Mouse (Mus musculus): ENCODE results near the gene Fgf12. TPM values are rescaled to one million over a fixed set of nuclear protein-coding genes. Genes with fewer than 3 reads are reported as not detected.

Fgf12 gene
- total and polyA plus RNA-seq, 2 experiments from 2014 or later = 5.2 to 44.8 TPM

DNA sequence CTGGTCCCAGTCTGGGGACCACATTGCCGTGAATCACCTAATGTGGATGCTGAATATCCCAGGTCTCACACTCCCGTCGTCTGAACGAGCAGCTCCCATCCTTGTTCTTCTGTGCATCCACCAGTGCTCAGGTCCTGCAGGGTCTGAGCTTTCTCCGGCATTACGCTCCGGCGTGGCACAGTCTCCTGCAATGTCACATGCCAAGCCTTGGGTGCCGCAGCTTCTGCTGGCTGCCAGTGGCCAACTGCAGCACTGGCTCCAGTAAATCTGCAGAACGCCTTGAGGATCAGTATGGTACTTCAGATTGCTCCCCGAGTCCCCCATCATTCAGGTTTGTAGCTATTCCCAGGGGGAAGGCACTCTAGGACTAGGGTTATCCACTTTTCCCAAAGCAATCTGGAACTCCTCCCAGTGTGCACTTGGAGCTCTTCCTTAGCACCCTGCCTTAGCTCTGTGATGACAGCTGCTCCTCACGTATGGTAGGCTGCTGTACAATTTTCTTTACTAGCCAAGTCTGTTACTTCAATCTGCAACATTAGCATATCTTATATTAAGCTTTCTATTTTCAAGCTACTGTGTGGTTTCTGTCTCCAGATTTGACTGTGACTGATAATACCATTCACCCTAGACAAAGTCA, 254.8 kb downstream of the Fgf12 start:
- no peak for TF ChIP-seq CTCF (IDR thresholded peaks at IDR 0.05; ENCODE audit: low read depth)
- no peak for TF ChIP-seq EP300 (IDR thresholded peaks at IDR 0.05; ENCODE audit: low read depth)

DNA sequence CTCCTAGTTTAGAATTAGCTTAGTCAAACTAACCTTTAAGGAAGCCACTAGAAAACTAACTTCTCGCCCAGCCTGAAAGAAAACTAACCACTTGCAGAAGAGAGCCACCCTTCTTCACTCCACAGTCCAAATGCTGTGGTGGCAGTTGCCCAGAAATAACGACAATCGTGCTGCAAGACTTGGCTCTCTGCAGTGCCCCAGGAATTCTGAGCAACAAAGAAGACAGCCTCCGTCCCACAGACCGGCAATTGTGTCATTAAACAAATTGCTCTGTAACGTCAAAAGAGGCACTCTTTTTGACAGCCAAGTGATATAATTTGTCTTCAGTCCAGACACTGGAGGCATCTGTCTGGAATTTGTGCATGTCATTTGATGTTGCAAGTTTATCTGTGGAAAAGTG, 261.2 kb downstream of the Fgf12 start:
- no peak for TF ChIP-seq CTCF (IDR thresholded peaks at IDR 0.05; ENCODE audit: low read depth)
- TF ChIP-seq EP300 (IDR thresholded peaks at IDR 0.05; ENCODE audit: low read depth) = no peak
- Histone ChIP-seq H3K9ac (replicated peaks; ENCODE audit: low read depth, low read length) (no peak overlapping the region), H3K36me3 (replicated peaks; ENCODE audit: control insufficient read depth, insufficient read depth, low read length) (no peaks in the 10 kb centered on the region), H3K27me3 (ENCODE audit: control insufficient read depth, insufficient read depth, low read length) (no peaks in the 10 kb centered on the region), H3K4me2 (ENCODE audit: low read depth, low read length) (no peak overlapping the region), H3K4me3 (ENCODE audit: low read depth, low read length) (no peak overlapping the region), H3K9me3 (replicated peaks; ENCODE audit: control insufficient read depth, low read length) (no peaks in the 10 kb centered on the region), H3K27ac (ENCODE audit: low read depth) (no peak overlapping the region), H3K4me1 (ENCODE audit: control insufficient read depth, insufficient read depth) (no peaks in the 10 kb centered on the region)
- ATAC-seq (ENCODE audit: insufficient read depth, low read depth) = no peak
- WGBS = 34% methylated on average over 6 of the region's 6 CpGs
- no peak for DNase-seq (ENCODE audit: low spot score)

More for the DNA sequence above, 254.8 kb downstream of the Fgf12 start:
- ATAC-seq (ENCODE audit: insufficient read depth, low read depth) (no peak), DNase-seq (ENCODE audit: low spot score) (no peak)
- H3K4me1 ChIP-seq (ENCODE audit: control insufficient read depth, insufficient read depth) = no peaks in the 10 kb centered on the region
- H3K9ac ChIP-seq (replicated peaks; ENCODE audit: low read depth, low read length) = no peak overlapping the region
- WGBS = 72% methylated on average over 12 of the region's 12 CpGs
- no peaks in the 10 kb centered on the region for H3K9me3 ChIP-seq (replicated peaks; ENCODE audit: control insufficient read depth, low read length)
- H3K4me3 ChIP-seq (ENCODE audit: low read depth, low read length) = no peak overlapping the region
- no peaks in the 10 kb centered on the region for H3K27me3 ChIP-seq (ENCODE audit: control insufficient read depth, insufficient read depth, low read length)
- no peaks in the 10 kb centered on the region for H3K36me3 ChIP-seq (replicated peaks; ENCODE audit: control insufficient read depth, insufficient read depth, low read length)
- no peak overlapping the region for H3K27ac ChIP-seq (ENCODE audit: low read depth)
- no peak overlapping the region for H3K4me2 ChIP-seq (ENCODE audit: low read depth, low read length)

DNA sequence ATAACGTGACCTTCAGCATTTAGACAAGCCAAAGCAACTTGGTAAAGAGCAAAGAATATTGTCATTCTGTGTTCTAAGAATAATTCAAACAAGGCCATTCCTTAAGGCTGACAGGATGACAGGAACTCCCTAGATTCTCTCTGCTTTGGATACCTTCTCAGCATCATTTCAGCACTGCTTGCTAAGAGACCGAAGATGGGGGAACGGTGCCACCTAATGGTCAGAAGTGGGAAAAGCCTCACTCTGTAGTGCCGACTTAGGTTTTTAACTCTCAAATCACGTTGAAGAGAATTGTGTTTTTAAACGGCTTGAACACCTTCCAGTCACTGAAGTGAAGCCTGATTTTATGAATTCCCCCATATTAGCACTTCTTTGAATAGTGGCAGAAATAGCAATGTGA, 262.4 kb downstream of the Fgf12 start:
- H3K4me1 ChIP-seq (ENCODE audit: control insufficient read depth, insufficient read depth) = no peaks in the 10 kb centered on the region
- H3K4me3 ChIP-seq (ENCODE audit: low read depth, low read length) = no peak overlapping the region
- no peaks in the 10 kb centered on the region for H3K36me3 ChIP-seq (replicated peaks; ENCODE audit: control insufficient read depth, insufficient read depth, low read length)
- no peak overlapping the region for H3K4me2 ChIP-seq (ENCODE audit: low read depth, low read length)
- TF ChIP-seq CTCF (IDR thresholded peaks at IDR 0.05; ENCODE audit: low read depth) = peak; percentile 85
- no peak for TF ChIP-seq EP300 (IDR thresholded peaks at IDR 0.05; ENCODE audit: low read depth)
- no peaks in the 10 kb centered on the region for H3K27me3 ChIP-seq (ENCODE audit: control insufficient read depth, insufficient read depth, low read length)
- H3K9me3 ChIP-seq (replicated peaks; ENCODE audit: control insufficient read depth, low read length) = no peaks in the 10 kb centered on the region
- ATAC-seq (ENCODE audit: insufficient read depth, low read depth) (no peak), DNase-seq (ENCODE audit: low spot score) (peak; percentile 63)
- H3K27ac ChIP-seq (ENCODE audit: low read depth) = no peak overlapping the region
- H3K9ac ChIP-seq (replicated peaks; ENCODE audit: low read depth, low read length) = no peak overlapping the region
- 12% methylated on average over 6 of the region's 6 CpGs for WGBS

DNA sequence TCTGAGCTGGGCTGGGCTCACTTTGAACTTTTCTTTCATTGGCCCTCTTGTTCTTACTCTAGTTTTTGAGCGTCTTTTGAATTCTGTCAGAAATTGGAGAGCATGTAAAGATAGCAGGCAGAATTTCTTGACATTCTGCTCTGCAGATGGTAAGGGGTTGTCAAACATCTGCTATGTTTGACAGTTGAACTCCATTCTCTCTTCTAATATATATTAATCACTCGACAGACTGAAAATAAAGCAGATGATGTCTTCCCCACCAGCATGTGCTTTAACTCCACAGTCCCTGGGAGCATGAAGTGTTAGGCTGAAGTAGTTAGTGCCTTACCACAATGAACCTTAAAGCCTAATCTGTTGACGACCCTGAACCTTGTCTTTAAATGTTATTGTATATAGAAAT, 267.9 kb downstream of the Fgf12 start:
- no peaks in the 10 kb centered on the region for H3K27me3 ChIP-seq (ENCODE audit: control insufficient read depth, insufficient read depth, low read length)
- no peaks in the 10 kb centered on the region for H3K36me3 ChIP-seq (replicated peaks; ENCODE audit: control insufficient read depth, insufficient read depth, low read length)
- no peak overlapping the region for H3K27ac ChIP-seq (ENCODE audit: low read depth)
- WGBS = 75% methylated on average over 3 of the region's 3 CpGs
- H3K4me2 ChIP-seq (ENCODE audit: low read depth, low read length) = no peak overlapping the region
- no peak overlapping the region for H3K9ac ChIP-seq (replicated peaks; ENCODE audit: low read depth, low read length)
- ATAC-seq (ENCODE audit: insufficient read depth, low read depth) (no peak), DNase-seq (ENCODE audit: low spot score) (no peak)
- no peak overlapping the region for H3K4me3 ChIP-seq (ENCODE audit: low read depth, low read length)
- no peak for TF ChIP-seq EP300 (IDR thresholded peaks at IDR 0.05; ENCODE audit: low read depth)
- no peak for TF ChIP-seq CTCF (IDR thresholded peaks at IDR 0.05; ENCODE audit: low read depth)
- no peaks in the 10 kb centered on the region for H3K9me3 ChIP-seq (replicated peaks; ENCODE audit: control insufficient read depth, low read length)
- H3K4me1 ChIP-seq (ENCODE audit: control insufficient read depth, insufficient read depth) = no peaks in the 10 kb centered on the region

DNA sequence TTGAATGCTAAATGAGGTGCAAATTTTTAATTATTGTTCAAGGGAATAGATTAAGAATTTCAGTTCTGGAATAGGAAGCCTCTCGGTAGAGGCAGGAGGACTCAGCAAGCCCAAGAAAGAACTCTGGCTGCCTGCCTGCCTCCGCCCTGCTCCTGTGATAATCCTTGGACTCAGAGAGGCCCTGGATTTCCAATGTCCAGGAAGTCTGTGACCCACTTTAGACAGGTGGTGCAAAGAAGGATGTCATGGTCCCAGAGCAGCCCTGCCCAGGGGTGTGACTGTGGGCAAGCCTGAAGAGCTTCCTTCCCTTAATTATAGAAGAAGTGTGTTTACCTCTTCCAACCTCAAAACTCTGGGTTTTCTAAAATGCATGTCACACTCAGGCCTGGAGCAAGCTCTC, 273.8 kb downstream of the Fgf12 start:
- Histone ChIP-seq H3K9me3 (replicated peaks; ENCODE audit: control insufficient read depth, low read length) (no peaks in the 10 kb centered on the region), H3K9ac (replicated peaks; ENCODE audit: low read depth, low read length) (no peak overlapping the region), H3K4me3 (ENCODE audit: low read depth, low read length) (no peak overlapping the region), H3K4me1 (ENCODE audit: control insufficient read depth, insufficient read depth) (no peaks in the 10 kb centered on the region), H3K27ac (ENCODE audit: low read depth) (no peak overlapping the region), H3K27me3 (ENCODE audit: control insufficient read depth, insufficient read depth, low read length) (no peaks in the 10 kb centered on the region), H3K4me2 (ENCODE audit: low read depth, low read length) (no peak overlapping the region), H3K36me3 (replicated peaks; ENCODE audit: control insufficient read depth, insufficient read depth, low read length) (no peaks in the 10 kb centered on the region)
- WGBS = 90% methylated on average over 2 of the region's 2 CpGs
- ATAC-seq (ENCODE audit: insufficient read depth, low read depth) (no peak), DNase-seq (ENCODE audit: low spot score) (no peak)
- no peak for TF ChIP-seq CTCF (IDR thresholded peaks at IDR 0.05; ENCODE audit: low read depth)
- TF ChIP-seq EP300 (IDR thresholded peaks at IDR 0.05; ENCODE audit: low read depth) = no peak

DNA sequence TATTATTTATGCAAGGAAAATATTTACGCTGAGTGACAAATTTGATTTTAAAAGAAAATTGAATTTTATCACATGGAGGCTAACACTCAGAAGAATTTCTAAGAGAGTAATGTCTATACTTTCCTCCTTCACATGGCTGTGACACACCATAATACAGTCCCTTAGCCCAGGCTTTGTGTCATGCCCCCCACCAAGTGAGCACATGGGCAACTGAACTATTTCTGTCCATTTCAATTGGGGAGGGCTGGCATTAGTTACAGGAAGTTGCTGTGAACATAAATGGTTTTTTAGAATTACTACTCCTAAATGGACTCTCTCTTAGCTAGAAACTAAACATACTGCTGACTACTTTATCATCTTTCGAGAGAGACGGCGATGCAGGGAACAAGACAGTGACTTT, 276.2 kb downstream of the Fgf12 start:
- ATAC-seq (ENCODE audit: insufficient read depth, low read depth) (no peak), DNase-seq (ENCODE audit: low spot score) (no peak)
- WGBS = 91% methylated on average over 4 of the region's 4 CpGs
- H3K4me3 ChIP-seq (ENCODE audit: low read depth, low read length) = no peak overlapping the region
- no peak overlapping the region for H3K9ac ChIP-seq (replicated peaks; ENCODE audit: low read depth, low read length)
- H3K4me2 ChIP-seq (ENCODE audit: low read depth, low read length) = no peak overlapping the region
- no peaks in the 10 kb centered on the region for H3K4me1 ChIP-seq (ENCODE audit: control insufficient read depth, insufficient read depth)
- H3K27ac ChIP-seq (ENCODE audit: low read depth) = no peak overlapping the region
- H3K36me3 ChIP-seq (replicated peaks; ENCODE audit: control insufficient read depth, insufficient read depth, low read length) = no peaks in the 10 kb centered on the region
- TF ChIP-seq EP300 (IDR thresholded peaks at IDR 0.05; ENCODE audit: low read depth) = no peak
- no peak for TF ChIP-seq CTCF (IDR thresholded peaks at IDR 0.05; ENCODE audit: low read depth)
- no peaks in the 10 kb centered on the region for H3K9me3 ChIP-seq (replicated peaks; ENCODE audit: control insufficient read depth, low read length)
- H3K27me3 ChIP-seq (ENCODE audit: control insufficient read depth, insufficient read depth, low read length) = no peaks in the 10 kb centered on the region
